Mouse (Mus musculus) heart, postnatal 4 days (tissue): Measurements from ENCODE around the gene Ceacam16. TPM values are rescaled to one million over a fixed set of nuclear protein-coding genes. Genes with fewer than 3 reads are reported as not detected.

ENCODE experiments used
- DNase-seq: peaks from one replicate; pipeline ENCODE4 v3.0.0; 2021
- total RNA-seq, 2 experiments: library from RNA; stranded (reverse); gene quantifications; 2 replicates each; pipeline ENCODE4 v1.2.3; 2021

Gene Ceacam16
- under 1 TPM in 1 of 2 experiments, not detected in 1; 0.38 TPM for total RNA-seq

DNA sequence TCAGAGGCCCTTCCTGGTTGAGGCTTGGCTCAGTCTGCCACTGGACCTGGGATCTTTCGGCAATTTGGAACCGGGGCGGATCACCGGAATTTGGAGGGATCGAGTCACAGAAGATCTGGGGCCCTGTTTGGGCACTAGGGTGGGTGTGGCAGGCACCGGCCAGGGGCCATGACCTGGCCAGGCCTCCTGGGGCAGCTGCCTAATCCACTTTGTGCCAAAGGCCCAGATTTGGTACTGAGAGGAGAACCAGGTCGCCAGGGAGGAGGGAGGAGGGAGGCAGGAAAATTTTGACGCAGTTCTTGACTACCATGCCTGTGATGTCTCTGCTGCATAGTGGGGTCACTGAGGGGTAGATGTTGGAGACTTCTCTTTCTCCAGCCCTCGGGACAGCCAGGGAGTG lies at the start of gene Ceacam16:
Ceacam16 (minus strand) TSS at position 101 of the 400 bp plus-strand sequence.
- DNase-seq: no peak

DNA sequence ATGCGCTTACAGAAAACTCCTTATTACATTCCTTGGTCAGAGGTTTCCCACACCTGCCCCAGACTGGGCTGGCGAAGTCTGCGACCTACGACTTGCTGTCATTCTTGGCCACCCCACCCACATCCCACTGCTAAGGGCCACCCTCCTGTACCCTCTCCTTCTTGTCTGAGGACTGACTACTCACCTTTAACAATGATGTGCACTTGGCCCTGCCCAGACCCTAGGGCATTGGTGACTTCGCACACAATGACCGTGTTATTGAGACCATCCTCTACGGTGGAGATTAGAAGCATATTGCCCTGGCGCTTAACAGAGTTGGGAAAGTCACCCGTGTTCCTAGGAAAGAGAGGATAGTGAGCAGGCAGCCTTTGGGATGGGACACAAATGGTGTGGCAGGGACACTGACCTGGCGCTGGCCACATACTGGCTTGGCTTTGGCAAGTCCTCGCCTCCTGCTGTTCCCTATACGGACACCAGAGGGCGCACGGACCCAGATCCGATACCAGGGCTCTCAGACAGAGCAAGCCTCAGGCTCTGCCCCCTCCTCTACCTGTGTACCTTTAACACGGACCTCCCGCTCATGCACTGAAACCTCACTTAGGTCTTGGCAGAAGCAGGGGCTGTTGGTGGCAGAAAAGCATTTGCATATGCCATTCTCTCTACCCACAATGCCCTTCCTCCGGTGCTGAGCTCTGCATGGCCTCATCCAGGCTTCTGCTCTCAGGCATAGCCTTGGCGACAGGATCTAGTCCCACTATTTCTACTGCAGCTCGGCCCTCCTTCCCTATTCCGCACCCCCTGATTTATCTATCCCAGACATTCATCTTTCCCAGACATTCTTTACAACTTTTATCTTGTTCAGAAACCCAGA lies 49.6 kb upstream of the Ceacam16 start:
- DNase-seq: peak; percentile 92

DNA sequence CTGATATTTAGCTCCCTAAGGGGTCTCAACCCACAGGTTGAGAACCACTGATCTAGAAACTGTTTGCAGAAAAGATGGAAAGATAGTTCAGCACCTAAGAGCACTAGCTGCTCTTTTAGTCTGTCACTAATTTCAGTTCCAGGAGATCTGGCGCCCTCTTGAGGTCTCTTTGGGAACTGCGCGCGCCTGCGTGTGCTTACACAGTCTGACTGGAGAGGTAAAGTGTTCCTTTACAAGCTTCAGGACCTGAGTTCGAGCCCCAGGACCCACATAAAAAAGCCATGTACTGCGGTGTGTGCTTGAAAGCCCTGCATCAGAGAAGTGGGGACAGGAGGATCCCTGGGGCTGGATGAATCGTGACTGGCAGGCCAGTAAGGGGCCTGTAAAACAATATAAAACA lies 28.8 kb upstream of the Ceacam16 start:
- DNase-seq: peak; percentile 67

DNA sequence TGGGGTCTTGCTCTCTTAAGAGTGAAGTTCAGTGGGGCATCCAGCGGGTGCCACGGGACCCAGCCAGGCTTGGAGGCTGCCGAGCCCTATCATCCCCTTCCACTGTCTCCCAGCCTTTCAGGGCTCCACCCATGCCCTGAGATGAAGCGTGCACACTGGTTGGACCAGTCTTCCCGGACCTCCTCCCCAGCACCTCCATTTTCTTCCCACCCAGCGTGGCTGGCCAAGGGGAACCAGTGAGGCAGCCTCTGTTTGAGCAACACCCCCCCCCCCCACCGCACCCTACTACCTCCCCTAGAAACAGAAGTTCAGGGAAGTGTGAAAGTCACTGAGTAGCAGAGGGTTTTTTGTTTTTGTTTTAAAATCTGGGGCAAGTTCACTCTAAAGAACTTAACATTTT lies 26.8 kb upstream of the Ceacam16 start, which contains the start of gene Ceacam19:
Ceacam19 (minus strand) TSS at position 117 of the 400 bp plus-strand sequence.
- DNase-seq: no peak

DNA sequence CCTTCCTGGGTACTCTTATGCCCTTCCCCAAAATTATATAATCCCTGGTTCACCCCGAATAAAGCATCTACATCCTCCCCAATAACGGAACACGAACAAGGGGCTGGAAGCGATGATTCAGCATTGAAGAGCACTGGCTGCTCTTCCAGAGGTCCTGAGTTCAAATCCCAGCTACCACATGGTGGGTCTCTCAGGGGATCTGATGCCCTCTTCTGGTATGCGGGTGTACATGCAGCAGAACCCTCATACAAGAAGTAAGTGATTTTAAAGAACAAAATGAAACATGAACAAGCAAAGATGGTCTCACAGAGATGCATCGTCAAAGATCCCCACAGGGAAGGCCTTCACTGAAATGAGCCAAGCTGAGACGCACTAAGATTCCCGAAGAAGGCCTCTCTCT lies 19.7 kb upstream of the Ceacam16 start:
- DNase-seq: no peak

DNA sequence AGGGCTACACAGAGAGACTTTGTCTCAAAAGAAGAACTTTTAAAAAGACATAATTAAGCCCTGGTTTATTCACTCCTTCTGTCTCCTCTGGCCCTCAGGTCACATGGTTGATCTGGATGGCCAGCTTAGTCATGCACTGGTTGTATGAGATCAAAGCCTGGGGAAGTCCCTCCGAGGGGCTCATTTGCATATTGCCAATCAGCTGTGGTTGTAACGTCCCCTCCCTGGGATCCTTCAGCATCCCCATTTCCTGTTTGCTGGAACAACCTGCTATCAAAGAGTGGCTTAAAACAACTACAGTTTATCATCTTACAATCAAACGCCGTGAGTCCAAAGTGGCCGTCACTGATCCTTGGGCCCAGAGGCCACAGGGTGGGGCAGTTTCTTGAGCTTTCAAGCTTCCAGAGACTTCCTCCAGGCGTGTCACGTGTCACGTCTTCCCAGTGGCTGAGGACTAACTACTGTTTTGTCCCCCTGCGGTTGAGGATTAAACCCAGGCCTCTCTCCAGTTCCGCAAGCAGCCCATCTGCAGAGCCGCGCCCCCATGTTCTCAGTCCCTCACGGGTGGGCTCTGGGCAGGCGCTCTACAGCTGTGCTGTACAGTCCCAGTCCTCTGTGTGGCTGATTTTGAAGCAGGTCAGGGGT lies 15.8 kb upstream of the Ceacam16 start:
- no peak for DNase-seq

DNA sequence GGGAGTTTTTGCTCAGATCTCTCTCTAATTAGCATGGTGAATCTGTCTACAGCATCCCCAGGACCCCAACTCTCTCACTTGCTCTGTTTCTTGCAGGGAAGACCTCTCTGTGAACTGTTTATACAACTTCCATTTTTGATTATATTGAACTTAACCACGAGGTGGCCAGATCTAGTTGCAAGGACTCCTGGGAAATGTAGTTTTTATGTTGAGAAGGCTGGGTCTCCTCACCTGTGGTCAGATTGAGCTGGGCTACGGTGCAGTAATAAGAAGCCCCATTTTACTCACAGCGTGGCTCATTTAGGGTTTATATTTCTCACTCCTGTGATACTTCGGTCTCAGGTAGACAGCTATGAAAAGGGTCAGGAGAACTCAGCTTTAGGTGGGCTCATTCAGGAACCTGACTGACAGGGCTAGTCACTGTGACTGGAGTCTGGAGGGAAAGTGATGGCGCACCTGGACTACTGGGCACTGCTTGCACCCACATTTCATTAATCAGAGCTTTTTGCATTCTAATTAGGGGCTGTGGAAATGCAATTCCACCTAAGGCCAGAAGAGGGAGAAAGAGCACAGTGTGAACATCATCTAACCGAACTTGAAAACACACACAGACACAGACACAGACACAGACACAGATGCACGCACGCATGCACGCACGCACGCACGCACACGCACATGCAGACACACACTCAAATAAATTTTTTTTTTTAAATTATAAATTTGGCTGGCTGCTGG lies 15.0 kb upstream of the Ceacam16 start:
- peak; percentile 59 for DNase-seq

DNA sequence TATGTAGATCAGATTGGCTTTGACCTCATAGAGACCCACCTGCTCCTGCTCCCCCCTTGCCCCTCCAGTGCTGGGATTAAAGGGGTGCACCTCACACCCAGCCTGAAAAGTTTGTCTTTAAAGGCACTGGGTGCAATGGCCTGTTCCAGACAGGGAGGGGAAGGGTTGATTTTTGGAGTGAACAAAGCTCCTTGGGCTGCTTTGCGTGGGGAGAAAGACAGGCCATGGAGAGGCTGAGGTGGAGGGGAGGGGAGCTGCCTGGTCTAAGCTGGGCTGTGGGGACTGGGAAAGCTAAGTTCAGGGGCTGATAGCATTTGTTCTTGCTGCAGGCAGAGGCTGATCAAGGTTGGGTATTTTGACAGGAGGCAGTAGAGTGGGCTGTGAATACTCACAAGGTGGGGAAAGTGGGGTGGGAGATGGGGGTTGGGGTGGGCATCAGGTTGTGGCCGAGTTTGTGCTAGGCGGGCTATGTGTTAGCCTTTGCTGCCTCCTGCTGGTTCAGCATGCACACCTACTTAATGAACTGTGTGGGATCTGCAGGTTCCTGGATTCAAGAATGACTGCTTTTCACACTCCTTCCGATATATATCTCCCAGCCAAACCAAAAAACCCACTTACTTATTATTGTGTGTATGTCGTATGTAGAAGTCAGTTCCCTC lies 11.0 kb upstream of the Ceacam16 start:
- peak; percentile 67 for DNase-seq

DNA sequence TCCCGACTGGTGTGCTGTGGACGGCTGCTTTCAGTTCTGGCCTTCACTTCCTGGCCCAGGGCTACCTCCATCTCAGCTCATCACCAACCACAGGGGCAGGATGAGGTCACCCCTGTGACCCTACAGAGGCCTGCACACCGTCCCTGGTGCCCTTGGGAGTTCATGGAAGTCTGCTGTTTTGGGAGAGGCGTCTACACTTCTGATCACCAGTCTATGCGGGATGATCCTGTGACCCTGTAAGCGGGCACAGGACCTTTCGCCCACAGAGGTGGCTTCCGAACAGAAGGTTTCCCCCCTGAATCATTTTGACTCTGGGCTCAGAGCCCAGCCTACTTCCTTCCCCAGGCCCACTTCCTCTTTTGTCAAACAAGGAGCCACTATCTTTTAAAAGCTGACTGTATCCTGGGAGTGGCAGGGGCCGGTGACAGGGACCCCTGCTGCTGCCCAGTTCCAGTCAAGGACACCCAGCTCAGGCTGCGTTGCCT lies 10.1 kb upstream of the Ceacam16 start:
- DNase-seq: no peak

DNA sequence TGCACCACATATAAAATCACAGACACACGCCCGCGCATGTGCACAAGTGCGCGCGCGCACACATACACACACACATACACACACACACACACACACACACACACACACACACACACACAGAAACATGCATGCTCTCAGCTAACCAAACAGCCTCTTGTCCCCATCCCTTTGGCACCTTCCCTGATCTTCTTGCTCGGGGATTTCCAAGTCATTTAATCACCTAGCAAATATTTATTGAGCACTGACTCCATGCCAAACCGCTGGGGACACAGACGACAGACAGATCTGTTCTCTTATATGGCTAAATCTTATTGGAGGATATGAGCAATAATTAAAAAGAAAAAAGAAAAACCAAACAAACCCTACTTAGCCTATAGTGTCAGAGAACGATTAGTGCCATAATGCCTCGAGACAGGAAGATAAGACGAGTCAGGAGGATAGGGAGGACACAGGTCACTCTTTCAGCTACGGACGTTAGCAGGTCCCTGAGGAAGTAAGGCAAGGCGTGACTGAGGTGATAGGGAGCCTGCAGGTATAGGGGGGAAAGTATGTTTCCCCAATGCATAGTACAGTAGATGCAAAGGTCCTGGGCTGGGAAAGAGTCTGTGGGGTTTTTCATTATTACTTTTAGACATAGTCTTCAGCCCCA lies 6.8 kb upstream of the Ceacam16 start:
- no peak for DNase-seq

DNA sequence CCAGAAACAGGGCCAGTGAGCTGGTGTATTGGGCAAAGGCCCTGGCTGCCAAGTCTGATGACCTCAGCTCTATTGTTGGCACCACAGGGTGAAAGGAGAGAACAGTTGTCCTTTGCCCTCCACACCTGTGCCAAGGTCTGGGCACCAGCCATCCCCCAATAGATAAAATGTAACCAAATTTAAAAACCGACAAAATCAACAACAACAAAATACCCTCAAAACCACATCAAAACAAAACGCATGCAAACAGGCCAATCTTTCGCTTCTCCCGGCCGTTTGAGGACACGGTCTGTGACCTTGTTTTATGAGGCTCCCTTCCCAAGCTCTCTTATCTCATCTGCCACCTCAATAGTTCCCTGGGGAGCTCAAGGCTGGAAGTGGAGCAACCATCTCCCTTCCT lies 5.4 kb upstream of the Ceacam16 start:
- no peak for DNase-seq

DNA sequence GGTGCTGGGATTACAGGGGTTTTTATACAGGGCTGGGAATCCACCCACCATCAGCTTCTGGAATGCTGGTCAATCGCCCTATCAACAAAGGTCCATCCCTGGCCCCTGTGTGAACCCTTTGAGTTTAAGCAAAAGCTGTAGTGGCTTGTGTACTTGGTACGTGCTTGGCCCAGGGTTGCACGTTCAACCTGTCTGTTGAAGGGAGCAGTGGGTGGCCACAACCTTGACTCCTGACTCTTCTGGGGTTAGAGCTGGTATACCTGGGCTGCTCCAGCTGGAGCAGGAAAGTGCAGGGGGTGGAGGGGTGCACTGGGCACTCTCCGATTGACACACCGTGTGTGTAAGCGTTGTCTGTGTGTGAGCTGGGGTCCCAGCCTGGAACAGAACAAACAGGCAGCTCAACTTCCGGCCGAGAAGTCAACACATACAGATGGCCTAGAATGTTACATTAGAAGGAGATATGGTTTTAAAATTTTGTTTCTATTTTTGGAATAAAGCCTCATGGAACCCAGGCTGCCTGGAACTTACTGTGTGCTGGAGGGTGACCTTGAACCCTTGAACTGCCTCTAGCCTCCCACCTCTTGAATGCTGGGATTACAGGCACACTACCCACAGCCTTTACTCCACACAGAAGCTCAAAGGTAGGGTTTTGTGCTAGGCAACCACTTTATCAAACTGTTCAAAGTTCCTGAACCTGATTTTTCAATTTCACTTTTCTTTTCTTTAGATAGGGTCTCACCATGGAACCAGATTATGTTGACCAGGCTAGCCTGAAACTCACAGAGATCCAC lies 4.3 kb upstream of the Ceacam16 start:
- DNase-seq: no peak

DNA sequence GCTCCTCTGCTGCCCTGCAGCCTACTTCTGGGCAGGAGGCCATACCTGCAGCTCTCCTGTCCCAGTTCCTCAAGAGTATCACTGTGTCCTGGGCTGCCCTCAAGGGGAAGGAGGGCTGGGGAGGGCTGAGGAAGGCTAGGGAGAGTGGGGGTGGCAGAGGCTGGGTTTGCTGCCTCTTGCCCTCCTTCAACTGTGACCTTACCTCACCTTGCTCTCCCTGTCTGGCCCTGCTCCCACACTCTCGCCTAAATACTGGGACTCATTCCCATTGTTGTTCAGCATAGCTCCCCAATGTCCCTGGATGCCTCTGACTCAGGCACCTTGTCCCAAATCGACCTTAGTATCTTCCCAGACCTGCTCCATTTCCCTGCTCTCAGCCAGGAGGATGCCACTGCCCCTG lies 3.1 kb upstream of the Ceacam16 start:
- DNase-seq: peak; percentile 54

DNA sequence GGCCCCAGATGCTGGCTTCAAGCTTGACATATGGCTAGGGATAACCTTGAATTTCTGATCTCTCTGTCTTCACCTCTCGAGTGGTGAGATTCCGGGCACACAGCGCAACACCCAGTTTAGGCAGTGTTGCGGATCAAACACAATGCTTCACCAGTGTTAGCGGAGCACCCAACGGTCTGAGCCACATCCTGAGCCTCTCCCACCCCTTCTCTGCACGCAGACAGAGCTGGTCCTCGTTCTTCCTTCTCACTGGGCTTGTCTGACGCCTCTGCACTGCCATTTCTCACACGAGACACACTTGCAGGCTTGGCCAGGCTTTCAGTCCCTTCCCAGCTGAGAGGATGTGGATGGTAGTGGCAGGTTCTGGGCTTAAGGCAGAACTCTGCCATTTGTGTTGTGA lies 1.4 kb downstream of the Ceacam16 start:
- DNase-seq: no peak

DNA sequence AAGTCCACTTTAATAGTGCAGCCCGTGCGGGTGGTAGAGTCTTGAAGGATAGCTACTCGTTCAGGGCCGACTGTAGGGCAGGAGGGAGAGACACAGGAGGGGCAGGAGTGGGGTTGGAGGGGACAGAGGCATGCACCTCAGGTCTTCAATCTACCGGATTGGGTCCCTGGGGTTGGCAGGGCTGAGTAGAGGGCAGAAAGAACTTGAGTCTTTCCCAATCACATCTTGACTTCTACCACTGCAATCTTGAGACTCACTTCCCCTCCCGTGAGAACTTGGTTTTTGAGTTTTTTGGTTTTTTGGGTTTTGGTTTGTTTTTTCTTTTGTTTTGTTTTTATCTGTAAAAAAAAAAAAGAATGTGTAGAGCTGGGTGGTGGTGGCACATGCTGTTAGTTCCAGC lies 4.8 kb downstream of the Ceacam16 start:
- no peak for DNase-seq

DNA sequence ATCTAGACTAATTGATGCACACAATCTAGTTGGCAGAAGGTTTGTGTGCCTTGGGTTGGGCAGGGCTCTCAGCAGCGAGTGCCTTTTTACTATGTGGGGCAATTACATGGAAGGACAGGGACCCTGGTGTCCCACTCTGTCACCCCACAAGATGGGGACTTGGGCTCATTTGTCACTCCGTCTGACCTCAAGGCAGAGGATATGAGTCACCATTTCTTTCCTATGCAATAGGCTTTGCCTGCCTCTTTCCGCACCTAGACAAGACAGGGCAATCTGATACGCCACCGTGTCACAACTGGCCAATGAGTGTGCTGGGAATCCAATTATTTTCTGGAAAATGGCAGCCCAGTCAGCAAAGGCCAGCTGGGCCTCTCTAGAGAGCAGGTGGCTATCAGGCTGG lies 5.4 kb downstream of the Ceacam16 start:
- DNase-seq: no peak

DNA sequence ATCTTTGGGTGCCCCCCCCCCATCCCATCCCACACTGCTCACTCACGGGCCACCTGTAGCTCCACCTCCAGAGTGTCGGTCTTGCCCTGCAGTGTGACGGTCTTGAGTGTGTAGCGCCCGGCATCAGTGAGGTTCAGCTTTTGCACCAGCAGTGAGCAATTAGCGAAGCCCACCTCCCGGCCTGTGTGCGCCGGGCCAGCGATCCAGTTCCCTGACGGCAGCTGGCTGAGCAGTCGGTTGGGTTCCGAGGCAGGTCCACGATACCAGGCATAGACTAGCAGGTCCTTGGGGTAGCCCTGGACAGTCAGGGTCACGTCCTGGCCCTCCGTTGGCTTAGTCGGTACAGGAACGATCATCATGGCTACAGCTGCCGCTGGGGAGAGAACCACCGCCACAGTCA lies 7.6 kb downstream of the Ceacam16 start:
- no peak for DNase-seq

DNA sequence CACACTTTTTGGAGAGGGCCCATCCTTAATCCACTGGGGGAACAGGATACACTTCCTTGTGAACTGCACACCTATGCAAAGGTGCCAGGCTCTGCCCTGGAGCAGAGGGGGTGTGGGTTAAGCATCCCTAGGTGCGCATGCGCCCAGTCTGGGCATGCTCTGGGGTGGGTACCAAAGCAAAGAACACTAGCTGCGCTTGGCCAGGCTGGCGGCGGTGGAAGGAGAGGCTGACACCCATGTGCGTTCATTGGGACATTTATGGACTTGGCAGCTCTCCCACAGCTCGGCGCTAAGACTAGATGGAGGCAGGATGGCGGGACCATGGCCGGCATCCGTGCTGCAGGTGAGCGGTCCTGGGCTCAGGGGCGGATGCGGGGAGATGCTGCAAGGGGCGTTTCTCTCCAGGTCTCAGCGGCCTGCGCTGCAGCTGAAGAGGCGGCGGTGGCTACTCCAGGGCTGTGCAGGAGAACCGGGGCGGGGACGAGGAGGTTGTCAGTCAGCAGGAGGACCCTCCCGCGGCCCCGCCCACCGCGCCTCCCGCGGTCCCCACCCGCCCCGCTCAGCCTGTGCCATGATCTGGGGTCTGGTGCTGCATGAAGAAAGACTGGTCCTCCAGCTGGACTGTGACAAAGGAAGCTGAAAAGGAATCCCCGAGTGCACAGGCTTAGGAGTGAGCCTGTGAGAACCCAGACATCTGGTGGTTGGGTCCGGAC lies 9.1 kb downstream of the Ceacam16 start, which contains the start of gene Gm19345:
Gm19345 (plus strand) TSS at position 146 of the 713 bp plus-strand sequence.
- no peak for DNase-seq

DNA sequence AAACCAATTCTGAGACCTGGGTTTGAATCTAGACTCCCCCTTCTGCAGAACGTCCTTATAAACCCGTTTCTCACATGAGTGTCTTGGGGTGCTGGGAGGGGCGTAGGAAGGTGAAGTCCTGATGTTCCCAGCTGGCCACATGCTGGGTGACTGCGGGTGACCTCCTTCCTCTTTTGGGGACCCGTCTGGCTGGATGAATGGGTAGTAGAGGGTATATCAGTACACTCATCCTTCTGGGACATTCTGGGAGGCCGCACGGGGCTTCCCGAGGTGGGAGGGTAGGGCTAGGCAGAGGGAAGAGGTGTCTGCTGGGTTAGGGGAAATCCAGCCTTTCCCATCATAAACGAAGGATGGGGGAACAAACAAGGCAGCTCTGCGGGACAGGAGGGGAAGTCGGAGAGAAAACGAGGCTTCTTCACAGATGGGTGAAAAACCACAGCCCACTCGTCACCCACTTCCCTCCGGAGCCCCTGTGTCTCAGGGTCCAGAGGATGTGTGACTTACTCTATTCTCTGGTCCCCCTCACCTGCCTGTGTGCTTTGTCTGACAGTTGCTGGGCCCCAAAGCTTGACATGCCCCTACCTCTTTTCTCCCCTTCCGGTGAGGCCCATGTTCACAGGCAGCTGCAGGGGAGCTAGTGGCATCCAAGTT lies 16.5 kb downstream of the Ceacam16 start:
- no peak for DNase-seq

DNA sequence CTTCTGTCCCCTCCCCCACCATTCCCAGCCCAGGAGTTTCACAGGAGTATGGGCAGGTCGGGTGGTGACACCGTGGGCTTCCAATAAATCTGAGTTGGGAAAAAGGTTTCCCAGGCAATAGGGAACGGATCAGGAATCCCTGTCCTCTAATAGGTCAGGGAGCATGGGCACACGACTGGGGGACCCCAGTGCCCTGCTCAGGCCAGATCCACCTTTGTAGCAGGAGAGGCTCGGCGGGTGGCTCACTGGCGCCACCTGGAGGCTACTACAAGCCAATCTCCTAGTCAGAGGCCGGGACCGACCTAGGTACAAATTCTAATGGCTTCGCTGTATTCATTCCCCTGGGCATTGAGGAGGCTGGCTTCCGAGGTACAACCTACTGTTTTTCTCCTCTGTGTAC lies 17.5 kb downstream of the Ceacam16 start:
- DNase-seq: peak; percentile 85
